Mouse (Mus musculus): ENCODE results near the gene Nckap5l. TPM values are rescaled to one million over a fixed set of nuclear protein-coding genes. Genes with fewer than 3 reads are reported as not detected.

Gene Nckap5l
- total RNA-seq, 4 experiments from 2014 or later, result 3.2 to 5.2 (median 4.4) TPM

DNA sequence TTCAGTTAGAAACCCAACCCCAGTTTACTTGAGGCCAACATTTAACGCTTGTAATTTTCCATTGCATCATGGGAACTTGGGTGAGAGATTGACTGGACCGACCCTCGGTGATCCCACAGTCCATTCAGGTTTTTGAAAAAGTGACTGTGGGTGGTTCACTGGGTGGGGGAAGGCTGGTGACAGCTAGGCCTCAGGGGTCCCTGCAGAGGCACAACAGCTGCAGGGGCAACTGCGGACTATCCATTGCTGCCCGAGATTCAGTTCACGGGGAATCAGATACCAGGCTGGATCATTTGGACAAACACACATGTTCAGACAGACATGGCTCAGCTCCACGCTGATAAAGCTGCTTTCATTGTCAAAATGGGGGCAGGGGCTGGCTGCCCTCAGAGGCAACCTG, 26.0 kb downstream of the Nckap5l start:
- DNase-seq (ENCODE audit: low spot score), result no peak

- no peak for DNase-seq (ENCODE audit: low spot score)
These were observed 26.5 kb downstream of the Nckap5l start for GRCm38 (mm10) chr15:99431063-99431462.

- DNase-seq (ENCODE audit: low spot score), result no peak
These were observed 27.2 kb downstream of the Nckap5l start for GRCm38 (mm10) chr15:99430394-99430793.

DNA sequence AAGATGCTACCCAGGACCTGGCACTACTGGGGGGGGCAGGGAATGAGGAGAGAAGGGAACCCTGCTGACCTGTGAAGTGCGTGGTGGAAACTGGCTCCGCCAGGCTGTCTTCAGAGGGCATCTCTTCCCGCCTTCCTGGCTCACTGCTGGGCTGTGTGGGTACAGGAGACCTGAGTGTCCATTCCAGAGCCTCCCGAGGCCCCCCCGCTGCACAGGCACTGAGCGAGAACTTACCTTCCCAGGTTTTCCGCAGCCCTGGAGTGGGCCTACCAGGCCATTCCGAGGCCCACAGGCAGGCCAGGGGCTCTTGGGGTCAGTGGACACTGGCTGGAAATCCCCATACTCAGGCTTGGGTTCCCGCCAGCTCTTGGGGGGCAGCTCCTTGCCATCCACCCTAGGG, 33.7 kb downstream of the Nckap5l start:
- no peak for DNase-seq (ENCODE audit: low spot score)

GRCm38 (mm10) chr15:99423131-99423530, 34.4 kb downstream of the Nckap5l start:
- no peak for DNase-seq (ENCODE audit: low spot score)

GRCm38 (mm10) chr15:99422551-99422950, 35.0 kb downstream of the Nckap5l start:
- no peak for DNase-seq (ENCODE audit: low spot score)

DNA sequence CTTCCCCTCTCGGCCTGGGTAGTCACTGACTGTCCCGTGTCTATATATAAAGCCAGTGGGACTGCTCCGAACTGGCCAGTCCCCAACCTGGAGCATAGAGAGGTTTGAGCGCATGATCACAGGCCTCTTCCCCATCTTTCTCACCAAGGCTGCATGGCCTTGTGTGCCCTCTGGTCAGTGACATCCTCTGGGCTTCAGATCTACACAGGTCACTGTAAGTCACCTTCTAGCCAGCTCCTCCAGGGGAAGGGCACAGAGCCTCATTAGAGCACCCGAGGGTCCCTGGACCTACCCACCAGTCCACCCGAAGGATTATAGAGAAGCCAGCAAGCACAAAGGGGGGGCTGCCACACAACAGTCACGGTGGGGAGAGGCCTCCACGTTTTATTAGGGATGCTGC, 35.9 kb downstream of the Nckap5l start:
- no peak for DNase-seq (ENCODE audit: low spot score)

DNA sequence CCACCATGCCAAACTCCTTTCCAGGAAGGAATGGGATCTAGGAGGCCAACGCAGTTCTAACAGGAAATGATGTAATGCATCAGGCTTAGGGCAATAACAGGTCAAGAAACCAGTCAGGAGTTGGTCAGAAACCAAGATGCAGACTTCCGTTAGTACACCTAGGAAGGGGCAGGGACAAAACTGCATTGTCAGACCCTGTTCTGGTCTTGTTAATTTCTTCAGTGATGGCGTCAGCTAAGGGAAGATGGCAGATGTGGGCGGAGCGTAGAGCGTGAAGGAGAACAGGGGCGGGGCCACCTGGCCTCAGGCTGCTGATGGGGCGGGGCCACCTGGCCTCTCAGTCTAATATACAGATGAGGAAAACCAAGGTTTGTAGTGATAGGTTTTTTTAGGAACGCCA, 36.4 kb downstream of the Nckap5l start:
- DNase-seq (ENCODE audit: low spot score), result peak; percentile 50

DNA sequence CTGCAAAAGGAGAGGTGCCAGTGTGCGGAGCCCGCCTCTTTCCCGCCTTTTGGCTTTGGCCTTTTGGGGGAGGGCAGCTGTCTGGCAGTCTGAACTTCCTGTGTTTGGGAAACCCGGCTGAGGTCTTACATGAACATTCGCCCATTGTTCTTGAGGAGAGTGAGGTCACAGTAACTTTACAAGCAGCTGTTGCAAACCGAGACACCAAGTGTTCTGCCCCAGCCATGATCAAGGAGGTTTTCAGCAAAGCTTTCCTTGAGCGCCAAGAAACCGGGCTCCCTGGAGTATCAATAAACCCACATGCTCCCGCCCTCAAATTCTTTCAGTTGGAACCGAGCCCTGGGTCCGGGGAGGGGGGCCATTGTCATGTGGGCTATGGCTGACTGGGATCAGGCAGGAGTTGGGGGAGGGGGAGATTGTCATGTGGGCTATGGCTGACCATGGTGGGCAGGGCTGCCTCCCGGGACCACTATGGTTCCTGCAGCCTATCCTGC, 37.0 kb downstream of the Nckap5l start:
- DNase-seq (ENCODE audit: low spot score), result peak; percentile 86

GRCm38 (mm10) chr15:99420101-99420500, 37.4 kb downstream of the Nckap5l start:
- DNase-seq (ENCODE audit: low spot score), result no peak

GRCm38 (mm10) chr15:99417692-99418271, 39.8 kb downstream of the Nckap5l start:
- no peak for DNase-seq (ENCODE audit: low spot score)

DNA sequence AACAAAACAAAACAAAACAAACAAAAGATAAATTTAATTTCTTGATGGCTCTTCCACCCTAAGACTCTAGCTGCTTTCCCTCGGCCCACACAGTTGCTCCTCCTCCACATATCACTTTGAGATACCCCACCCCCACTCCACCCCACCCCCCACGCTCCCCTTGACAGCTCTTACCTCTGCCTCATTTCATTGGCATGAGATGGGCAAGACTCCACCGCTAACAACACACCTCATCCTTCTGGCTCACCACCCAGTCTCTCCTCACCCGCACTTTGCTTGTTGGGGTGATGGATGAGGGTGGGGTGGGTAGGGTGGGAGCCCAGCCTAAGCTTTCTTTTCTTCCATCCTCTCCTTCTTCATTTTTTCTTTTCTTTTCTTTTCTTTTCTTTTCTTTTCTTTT, 40.6 kb downstream of the Nckap5l start:
- DNase-seq (ENCODE audit: low spot score), result no peak

GRCm38 (mm10) chr15:99416348-99416882, 41.1 kb downstream of the Nckap5l start:
- peak; percentile 87 for DNase-seq (ENCODE audit: low spot score)

DNA sequence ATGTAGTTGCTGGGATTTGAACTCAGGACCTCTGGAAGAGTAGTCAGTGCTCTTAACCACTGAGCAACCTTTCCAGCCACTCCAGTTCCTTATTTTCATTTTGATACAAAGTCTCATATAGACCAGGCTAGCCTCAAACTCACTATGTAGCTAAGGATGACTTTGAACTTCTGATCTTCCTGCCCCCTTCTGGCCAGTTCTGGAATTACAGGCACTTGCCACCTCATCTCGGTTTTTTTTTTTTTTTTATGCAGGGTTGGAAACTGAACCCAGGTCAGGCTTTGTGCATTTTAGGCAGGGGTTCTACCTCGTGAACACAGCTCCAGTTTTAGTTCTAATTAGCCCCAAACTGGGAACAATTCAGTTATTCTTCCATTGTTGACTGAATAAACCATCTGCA, 41.8 kb downstream of the Nckap5l start:
- peak; percentile 56 for DNase-seq (ENCODE audit: low spot score)

DNA sequence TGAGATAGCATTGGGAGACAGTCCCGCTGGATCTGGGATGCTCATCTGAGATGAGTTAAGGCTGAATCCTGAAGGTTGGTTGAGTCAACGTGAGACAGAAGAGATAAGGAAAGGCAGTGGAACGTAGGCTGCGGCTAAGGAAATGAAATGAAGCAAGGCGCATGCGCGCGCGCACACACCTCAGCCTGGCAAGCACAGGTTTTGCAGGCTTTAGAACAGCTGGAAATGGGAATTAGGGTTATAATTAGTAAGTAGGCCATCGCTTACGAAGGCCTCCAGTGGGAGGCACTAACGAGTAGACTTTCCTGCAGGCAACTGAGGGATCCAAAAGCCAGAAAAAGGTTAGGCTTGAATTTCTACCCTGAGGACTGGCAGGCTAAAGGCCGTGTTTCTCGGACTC, 45.8 kb downstream of the Nckap5l start:
- DNase-seq (ENCODE audit: low spot score), result no peak

GRCm38 (mm10) chr15:99408845-99409244, 48.7 kb downstream of the Nckap5l start:
- DNase-seq (ENCODE audit: low spot score), result no peak

- no peak for DNase-seq (ENCODE audit: low spot score)
These were observed 50.5 kb downstream of the Nckap5l start for GRCm38 (mm10) chr15:99406986-99407570.

DNA sequence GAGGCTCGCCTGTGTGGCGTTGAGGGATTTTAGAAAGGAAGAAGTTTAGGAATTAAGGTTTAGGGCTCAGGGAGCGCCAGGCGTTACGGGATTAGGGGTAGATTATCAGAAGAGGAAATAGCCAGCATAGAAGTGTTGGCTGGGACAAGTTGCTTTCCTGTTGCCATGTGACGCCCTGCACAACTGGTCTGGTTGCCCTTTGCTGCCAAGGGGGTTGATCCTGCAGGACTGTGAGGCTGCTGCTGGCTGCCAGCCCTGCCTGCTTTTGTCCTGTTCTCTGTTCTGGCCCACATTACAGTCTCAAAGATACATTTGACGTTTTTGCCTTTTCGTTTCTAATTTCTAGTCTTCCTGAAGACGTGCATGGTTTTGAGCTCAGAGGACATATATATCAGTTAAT, 52.4 kb downstream of the Nckap5l start:
- DNase-seq (ENCODE audit: low spot score), result peak; percentile 58

DNA sequence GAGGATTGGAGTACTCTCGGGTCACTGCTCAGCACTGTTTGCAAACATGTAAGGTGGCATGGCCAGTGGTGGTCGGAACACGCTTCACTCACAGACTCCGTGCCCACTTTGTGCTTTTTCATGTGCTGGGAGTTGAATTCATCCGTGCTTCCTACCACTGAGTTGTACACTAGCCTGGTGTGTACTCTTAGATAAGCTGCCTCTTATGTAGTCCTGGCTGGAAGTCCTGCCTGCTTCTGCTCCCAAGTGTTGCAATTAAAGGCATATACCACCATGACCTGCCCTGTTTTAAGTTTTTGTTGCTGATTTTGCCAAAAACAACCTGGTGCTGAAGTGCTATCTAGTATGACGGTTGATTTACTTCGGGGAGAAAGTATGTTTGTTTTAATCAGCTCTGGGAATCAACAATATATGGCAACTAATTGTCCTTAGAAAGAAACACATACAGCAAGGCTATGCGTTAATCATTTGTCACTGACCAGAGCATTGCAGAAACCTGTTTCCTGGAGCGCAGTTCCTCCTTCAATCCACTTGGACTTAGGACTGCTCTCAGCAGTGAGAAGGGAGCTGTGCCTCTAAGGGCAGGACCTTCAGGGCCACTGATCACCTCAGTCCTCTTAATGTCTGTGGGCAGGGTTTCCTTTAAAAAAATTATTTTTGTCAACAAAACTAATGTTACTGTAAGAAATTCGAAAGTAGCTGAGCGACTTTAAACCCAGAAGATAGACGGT, 54.2 kb downstream of the Nckap5l start:
- DNase-seq (ENCODE audit: low spot score), result no peak

- no peak for DNase-seq (ENCODE audit: low spot score)
These were observed 56.9 kb downstream of the Nckap5l start for GRCm38 (mm10) chr15:99400602-99401001.

DNA sequence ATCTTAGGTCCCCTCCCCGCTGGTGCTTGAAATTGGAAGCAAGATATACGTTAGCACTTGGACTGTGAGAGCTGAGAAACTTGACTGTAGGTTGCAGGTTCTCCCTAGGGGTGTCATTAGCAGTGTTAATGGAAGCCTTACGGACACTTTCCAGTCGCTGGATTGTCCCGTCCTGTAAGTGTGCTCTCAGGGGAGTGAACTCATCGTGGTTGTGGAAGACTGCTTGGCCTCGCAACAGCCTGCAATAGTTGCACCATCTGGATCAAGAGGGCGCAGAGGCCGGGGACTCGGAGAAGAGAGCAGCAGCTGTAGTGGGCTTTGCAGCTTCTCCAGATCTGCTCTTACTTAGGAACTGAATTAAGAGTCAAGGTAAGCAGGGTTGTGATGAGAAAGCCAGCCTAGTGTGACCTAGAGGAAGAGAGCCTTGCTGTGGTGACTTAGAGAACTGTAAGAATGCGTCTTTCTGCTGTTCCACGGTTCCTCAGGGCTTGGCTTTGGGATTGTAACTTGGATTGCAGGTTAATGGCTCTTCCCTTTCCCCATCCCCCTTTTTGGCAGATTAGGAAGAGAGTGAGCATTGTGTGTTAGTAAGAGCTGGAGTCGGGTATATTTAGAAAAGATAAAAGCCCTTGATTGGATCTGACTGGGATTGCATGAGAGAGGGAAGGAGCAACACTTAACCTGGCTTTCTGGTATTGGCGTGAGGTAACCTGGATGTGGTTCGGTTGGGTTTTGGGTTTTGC, 57.9 kb downstream of the Nckap5l start:
- no peak for DNase-seq (ENCODE audit: low spot score)

DNA sequence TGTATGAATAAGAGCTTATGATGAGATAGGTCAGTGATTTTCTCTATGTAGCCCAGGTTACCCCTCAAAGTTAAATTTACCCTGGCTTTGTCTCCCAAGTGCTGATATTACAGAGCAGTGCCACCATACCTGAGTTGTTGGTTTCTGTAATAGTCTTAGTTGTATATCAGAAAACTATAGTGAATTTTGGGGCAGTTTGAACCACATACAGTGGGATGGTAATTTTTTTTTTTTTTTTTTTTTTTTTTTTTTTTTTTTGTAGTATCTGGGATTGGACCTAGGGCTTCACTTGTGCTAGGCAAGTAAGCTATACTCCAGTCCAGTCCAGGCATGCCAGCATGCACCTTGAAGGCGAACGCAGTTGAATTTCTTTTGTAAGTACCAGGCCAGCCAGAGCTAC, 59.9 kb downstream of the Nckap5l start:
- DNase-seq (ENCODE audit: low spot score), result no peak

Measured in heart, adult 8-10 months (tissue).